Mouse (Mus musculus): ENCODE measurements around the gene Pptc7.

Gene Pptc7

DNA sequence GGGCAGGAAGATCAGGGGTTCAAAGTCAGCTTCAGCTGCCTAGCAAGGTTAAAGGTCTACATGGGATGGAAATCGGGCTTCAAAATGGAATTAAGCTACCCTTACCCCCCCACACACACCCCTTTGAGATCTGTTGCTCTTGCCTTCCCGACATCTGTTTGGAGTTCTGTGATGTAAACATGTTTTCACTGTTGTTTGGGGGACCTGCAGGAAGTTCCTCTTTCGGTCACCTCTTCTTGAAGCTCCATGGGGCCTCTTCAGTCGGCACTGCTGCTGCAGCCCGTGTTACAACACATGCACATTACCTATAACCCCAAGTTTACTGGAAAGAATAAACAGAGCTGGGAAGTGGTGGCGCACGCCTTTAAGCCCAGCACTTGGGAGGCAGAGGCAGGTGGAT is 17.0 kb upstream of the Pptc7 start:
- in situ Hi-C loops (cut with MboI, MseI): loop anchor here (5.0 kb wide), 2 partner anchors 50 to 85 kb away; partner anchors contain the start of genes Rad9b and Vps29

DNA sequence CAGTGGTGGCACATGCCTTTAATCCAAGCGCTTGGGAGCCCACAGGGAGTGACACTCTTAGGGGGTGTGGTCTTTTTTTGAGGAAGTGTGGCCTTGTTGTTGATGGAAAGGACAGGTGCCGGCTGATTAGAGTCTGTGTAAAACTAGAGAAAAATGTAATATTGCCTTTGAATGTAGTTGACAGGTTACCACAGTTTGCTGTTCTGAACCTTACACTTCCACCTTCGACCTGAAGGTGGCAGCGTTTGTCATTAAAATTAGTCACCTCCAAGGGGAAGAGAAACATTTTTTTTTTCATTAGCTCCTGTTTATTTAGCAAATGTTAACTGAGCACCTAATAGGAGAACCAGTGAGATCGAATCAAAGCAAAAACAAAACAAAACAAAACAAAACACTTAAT is 16.3 kb upstream of the Pptc7 start:
- in situ Hi-C loops (cut with MboI, MseI): loop anchor here (5.0 kb wide), 2 partner anchors 49 to 84 kb away; partner anchors contain the start of genes Rad9b and Vps29

DNA sequence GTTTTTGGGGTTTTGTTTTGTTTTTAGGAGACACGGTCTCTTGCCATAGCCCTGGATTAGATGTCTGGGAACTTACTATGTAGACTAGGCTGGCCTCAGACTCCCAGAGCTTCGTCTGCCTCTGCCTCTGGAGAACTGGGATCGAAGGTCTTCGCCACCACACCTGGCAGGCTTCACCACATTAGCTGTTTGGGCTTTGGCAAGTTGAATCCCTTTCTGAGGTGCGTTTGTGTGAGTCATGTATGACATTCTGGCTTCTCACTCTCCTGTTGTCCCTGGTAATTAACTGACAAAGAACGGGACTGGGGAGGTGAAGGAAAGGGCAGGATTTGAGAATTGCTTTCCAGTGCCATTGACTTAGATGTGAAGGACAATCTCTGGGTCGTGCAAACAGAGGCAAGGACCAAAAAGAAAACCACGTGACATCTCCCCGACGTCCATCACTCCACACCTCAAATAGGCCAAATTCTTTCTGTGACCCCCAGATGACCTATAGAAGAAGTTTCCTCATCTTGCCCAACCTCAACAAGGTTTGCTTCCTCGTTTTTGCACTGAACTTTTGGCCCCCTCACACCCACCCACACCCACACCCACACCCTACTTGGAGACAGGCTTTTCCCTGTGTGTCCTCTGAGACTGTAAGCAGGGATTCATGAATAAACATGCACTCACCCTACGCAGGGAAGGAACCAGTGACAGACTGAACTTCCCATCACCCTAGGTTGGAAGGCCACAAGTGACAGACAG is 15.1 kb upstream of the Pptc7 start:
- in situ Hi-C loops (cut with MboI, MseI): loop anchor here (5.0 kb wide), 2 partner anchors 48 to 83 kb away; partner anchors contain the start of genes Rad9b and Vps29

DNA sequence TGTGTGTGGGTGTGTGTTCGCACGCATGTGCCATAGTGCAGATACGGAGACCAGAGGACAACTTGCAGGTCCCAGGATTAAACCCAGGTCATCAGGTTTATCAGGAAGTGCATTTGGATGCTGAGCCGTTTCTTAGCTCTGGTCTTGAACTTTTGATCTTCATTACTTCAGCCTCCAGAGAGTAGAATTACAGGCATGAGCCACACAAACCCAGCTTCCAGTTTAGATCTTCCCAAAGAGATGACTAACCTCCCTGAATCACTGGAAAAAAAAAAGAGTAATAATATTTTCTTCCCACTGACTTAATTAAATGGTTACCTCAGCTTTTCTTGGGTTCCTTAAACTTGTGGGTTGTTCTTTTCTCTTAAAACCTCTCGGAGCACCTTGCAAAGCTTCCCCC is 11.3 kb upstream of the Pptc7 start:
- in situ Hi-C loops (cut with MboI, MseI): no loop called here

DNA sequence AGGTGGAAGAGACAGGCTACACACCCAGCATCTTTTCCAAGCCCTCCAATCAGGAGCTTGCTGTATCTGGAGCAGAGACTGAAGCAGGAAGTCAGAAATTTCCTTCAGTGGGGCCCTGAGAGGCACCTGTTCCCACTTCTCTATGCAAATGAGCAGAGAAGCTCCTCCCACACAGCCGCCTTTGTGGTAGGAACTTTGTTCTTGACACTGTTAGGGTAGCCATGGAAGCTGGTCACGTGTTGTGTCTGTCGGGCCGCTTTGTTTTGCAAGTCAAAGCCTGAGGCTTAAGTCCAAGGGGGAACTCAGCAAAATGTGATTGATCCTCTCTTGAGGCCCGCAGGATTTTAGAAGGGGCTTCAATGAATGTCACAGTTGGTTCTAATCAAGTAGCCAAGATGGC is 9.4 kb upstream of the Pptc7 start:
- in situ Hi-C loops (cut with MboI, MseI): no loop called here

DNA sequence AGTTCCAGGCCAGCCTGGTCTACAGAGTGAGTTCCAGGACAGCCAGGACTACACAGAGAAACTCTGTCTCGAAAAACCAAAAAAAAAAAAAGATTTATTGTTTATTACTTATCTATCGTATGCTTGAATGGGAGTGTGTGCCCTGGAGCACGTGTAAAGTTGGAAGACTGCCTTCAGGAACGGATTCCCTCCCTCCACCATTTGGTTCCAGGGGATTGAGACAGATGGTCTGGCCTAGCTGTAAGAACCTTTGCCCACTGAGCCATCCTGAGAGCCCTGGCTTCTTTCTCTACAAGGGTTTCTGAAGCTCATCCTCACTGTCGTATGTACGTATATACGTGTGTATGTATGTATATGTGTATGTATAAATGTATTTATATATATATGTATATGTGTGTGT is 5.2 kb upstream of the Pptc7 start:
- in situ Hi-C loops (cut with MboI, MseI): no loop called here

DNA sequence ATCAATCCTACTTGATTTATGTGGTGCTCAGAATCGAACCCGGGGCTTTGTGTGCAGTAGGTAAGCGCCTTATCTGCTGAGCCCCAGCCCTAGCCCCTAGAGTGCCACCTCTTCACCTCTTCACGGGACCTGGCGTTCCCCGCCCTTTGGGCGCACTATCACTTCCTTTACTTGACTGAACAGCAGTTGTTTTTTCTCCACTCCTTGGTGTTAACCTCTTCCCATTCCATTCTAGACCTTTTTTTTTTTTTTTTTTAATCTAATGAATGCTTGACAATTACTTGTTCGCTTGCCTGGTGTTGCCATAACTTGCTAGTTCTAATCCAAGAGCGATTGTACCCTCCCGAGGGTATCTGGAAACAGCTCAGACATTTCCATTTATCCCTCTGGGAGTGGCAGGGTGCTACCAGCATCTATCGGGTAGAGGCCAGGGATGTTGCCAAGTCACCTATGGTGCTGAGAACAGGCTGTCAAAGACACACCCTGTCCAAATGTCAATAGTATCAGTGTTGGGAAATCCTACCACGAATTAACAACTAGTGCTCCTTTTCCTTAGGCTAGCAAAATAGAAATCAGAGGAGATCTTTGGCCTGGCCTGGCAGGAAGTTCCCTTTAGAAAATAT is 4.3 kb upstream of the Pptc7 start:
- in situ Hi-C loops (cut with MboI, MseI): no loop called here

DNA sequence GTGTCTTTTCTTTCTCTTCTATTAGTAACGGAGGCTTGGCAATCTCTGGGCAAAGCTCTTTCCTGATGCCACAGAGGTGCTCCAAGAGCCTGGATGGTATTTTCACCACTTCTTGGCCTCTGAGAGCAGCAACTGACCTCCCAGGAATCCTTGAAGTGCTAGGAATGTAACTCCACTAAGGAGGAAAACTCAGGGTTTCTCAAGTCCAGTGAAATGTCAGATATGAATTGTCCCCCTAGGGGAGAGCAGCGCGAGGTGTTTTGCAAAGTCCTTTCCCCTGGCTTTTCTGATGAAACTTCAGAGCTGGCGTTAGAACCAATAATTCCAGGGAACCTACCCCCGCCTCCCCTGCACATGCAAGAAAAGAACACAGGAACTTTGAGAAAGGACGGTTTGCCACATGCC is 3.7 kb upstream of the Pptc7 start:
- in situ Hi-C loops (cut with MboI, MseI): no loop called here

DNA sequence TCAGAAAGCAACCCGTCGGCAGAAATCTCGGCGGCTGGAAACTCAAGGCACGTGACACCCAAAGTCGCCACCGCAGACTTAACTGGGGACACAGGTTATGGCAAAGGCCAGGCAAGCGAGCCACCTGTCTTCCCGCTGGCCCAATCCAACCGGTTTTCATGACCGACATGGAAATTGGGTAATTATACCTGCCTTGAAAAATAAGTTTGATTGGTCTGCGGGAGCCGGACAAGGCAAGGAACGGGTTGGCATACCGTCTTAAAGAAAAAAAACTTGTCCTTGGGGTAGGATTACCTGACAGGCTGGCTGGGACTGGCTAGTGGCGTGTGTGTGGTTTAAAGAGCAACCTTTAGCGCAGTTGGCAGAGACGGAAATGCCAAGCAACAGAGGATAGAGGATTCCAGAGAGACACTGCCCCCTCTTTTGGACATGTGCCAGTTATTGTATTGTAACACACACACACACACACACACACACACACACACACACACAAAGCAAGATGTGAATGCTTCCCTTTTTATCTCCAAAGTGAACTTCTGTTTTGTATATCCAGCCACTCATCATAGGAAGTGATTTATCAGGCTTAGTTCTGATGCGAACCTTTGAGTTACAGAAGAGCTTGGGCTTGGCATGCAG is 3.2 kb upstream of the Pptc7 start:
- in situ Hi-C loops (cut with MboI, MseI): no loop called here

DNA sequence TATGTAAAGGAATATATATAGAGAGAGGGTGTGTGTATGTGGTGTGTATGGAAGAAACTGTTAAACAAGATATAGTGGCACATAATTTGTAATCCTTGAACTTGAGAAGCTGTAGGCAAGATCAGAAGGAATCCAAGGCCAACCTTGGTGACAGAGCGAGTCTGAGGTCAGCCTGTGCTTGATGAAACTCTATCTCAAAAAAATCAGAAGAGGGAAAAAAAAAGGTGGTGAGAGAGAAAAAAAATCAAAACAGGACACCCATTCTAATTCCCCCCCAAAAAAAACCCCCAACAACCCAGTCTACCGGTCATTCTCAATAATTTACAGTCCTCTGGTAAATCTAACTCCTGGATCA is 360 bp upstream of the Pptc7 start:
- in situ Hi-C loops (cut with MboI, MseI): no loop called here

DNA sequence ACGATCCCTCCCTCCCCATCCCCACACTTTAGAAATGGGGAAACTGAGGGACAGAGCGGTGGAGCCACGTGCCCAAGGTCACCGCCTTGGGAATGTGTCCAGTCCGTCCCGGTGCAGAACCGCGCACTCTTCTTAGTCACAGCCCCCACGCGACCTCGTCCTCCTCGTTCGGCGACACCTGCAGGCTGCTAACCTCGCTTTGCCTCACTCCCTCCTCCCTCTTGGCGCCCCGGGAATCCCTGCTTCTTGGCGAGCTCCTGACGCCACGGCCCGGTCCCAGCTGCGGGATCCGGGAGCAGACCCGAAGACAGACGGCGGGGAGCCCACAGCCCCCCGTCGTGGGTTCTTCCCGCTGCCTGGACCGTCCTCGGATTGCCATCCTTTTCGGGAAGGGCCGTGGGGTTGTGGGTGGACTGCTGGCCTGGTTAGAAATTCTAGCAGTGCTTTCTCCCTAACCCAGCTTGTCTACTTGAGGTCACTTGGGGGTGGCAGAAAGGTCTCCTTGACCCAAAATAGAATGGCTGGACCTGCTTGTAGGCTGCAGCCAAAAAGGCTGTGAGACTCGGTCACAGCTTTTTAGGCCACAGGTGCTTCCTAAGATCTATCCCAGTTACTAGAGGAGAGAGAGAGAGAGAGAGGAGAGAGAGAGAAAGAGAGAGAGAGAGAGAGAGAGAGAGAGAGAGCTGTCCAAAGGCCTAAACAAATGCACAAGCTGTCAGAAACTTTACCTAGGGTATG is 1.0 kb downstream of the Pptc7 start:
- in situ Hi-C loops (cut with MboI, MseI): no loop called here

DNA sequence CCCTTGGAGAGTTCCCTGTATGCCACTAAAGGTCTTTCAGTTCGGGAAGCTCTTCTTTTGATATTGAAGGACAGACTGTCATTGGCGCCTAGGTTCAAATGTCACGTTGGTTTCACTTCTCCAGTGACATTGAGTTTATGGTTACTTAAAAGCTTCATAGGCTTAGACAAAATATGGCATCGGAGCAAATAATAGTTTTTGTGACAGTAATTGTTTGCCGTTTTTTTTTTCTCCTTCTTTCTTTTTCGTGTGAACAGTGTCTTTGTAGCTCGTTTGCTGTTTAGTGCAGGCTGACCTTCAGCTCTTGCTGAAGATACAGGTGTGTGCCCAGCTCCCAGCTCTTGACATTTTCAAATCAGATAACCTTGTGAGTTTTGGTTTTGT is 1.6 kb downstream of the Pptc7 start:
- in situ Hi-C loops (cut with MboI, MseI): no loop called here

DNA sequence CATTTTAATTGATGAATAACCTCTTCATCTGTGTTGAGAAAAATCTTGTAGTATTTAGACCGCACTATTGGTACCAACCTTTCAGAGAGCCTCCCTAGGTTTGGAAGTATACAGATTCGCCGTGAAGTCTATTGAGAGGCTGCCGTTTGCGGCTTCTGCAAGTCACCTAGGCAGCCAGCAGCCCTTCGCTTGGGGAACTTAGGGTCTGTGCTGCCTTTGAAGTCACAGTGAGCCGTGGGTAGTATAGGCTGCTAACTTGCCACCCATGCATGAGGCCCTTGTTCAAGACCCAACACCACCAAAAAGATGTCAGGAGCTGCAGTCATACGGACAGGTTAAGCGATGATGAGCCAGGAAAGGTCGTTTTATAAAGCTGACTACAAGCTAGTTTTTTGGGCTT is 2.0 kb downstream of the Pptc7 start:
- in situ Hi-C loops (cut with MboI, MseI): no loop called here

DNA sequence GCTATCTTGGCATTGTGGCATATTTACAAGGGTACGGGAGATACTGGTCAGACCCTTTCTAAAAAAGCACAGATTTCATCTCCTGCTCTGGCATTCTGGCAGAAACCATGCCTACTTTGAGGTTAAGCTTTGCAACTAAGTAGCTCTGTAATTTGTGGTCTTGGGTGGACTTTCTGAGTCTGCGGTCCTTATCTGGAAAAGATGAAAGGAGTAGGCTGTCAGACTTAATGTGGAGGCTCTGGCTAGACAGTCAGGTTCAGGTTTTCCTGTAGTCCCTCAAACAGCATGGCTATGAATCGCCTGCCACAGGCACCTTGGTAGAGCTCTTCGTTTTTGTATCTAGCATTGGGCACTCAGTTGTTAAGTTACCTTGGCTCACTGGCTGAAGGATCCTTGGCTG is 2.9 kb downstream of the Pptc7 start:
- in situ Hi-C loops (cut with MboI, MseI): no loop called here

DNA sequence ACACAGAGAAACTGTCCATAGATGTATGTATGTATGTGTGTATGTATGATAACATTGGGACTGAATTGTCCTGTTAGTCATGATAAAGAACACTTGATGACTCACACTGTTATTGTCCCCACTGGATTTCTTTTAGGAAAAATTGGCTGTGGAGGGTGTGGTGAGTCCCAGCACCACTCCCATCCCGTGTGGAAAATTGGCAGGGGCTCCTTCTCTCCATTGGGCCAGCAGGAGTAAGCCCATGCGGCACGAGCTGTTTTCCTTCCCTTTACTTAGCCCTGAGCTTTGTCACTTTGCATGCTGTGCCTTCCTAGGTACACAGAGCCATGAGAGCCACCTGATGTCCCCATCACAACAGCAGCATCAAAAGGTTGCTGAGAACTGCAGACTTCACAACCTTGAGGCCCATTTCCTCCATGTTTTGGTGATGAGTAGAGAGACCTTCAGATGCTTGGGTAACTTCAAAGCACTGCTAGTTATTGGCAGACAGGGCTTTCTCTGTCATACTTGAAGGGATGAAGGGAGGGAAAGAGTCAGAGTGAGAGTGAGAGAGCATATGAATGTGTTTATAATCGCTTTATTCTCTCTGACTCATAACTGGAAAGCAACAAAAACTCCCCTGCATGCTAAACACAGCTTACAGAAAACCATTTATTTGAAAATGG is 4.1 kb downstream of the Pptc7 start:
- in situ Hi-C loops (cut with MboI, MseI): no loop called here

DNA sequence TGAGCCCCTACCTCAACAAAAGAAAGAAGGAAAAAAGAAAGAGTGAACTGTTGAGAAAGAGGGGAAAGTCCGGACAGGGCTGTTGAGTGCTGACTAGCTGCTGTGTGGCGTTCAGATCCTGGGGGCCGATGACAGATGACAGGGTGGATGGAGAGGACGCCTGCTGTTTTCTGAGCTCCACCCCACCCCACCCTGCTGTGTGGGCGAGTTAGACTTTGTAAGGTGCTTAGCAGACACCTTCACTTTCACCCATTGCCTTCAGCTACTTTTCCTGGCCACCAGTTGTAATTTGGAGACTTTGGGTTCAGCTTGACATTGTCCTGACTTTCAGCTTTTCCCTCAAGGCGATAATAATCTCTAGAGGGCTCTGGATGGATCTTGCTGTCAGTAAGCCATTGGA is 7.0 kb downstream of the Pptc7 start:
- in situ Hi-C loops (cut with MboI, MseI): no loop called here

DNA sequence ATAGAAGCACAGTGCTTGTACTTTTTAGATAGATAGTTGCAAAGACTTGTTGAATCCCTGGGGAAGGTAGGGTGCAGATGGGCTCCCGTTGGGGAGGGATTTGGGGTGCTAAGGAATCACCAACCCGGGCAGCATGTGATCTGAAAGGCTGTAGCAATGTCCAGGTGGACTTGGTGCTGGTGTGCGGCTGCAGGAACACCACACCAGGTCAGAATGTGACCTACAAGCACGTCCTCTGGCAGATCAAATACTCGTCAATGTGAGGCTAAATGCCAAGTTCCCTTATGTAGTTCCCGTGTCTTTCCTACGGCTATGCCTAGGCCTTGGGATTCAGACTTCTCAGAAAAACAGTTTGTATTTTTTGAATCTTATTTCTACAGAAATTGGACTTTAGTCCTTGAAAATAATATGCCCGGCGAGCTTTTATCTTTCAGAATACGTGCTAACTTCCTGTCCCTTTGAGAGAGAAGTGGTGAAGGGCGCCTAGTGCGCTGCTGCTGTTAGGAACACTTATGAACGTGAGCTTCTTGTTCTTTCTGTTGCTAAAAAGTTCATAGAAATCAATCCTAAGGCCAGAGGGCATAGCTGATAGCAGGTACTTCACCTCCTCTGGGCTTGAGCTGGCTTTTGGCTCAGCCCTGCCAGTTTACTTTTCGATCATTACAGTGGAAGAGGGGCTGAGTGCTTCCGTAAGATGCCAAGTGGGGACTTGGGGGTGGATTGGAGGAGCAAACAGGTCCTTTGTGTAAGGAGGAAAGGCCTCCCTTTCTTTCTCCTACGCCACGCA is 7.6 kb downstream of the Pptc7 start:
- in situ Hi-C loops (cut with MboI, MseI): no loop called here

DNA sequence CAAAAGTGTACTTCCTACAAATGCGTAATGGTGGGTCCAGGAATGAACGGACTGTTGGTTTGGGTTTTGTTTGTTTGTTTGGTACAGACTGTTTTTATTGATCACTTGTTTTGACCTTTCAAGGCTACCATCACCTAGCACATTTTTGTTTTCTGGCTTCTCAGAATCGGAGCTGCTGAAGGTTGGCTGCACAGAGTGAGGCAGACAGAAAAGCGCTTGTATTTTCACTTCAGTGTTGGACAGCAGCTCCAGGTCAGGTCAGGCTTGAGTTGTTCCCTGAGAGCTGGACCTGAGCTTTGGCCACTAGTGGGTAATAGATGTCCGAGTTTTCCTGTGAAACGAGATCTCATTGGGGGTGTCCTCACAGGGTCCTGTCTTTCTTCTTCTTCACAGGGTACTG is 9.0 kb downstream of the Pptc7 start:
- in situ Hi-C loops (cut with MboI, MseI): no loop called here

DNA sequence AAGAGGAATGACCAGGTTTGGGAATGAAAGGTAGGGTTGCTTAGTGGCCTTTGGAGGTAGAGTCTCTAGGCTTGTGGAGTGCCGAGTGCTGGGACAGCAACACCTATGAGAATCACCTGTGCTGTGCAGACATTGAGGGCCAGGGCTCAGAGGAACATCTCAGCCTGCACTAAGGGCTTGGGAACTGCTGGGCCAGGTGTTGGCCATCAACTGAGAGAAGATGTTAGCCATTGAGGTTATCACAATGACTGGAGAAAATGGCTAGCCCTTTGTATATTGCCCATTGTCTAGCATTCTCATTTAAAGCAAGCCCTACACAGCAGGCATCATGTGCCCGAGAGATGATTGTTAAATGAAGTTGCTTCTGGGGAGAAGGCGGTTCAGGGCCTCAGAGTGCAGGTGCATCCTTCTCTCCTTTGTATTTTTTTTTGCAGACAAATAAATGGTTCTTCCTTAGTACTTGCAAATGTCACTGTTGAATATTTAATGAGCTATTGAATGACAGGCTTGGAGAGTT is 10.1 kb downstream of the Pptc7 start:
- in situ Hi-C loops (cut with MboI, MseI): no loop called here

DNA sequence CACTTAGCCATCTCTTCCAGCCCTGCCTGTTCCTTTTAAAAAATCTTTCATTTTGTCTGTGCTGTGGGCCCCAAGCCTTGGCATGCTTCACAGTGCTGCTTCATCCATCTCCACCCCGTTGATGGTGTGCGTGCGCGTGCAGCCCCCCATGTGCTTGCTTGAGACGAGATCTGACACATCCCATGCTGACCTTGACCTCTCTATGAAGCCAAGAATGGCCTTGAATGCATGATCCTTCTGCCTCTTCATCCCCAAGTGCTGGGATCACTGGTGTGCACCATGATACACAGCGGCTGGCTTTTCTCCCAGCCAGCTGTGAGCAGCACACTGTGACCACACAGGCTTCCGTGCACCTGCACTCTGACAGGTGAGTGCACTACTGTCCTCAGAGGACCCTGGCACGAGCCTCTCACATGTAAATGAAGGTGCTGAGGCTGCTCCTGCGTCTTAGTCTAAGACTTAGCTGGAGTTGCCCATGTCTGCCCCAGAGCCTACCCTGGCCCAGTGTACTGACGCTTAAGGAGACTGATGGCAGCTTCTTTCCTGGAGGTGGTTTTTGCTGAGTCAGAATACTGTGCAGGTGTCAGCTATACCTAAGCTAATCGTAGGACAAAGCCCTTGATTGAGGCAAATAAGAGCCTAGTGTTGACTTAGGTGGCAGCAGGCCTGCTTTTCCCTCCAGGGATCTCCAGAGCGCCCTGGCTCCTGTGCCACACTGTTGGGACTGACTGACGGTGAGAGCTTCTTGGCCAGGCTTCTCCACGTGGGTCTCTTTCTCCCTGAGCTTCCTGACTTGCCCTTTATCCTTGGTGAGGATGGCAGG is 11.2 kb downstream of the Pptc7 start:
- in situ Hi-C loops (cut with MboI, MseI): no loop called here

Measured in T-helper 1 cell (primary cell).